Mouse (Mus musculus) myocyte (in vitro differentiated cells): ENCODE results near the gene 2010315B03Rik. TPM values are rescaled to one million over a fixed set of nuclear protein-coding genes. Genes with fewer than 3 reads are reported as not detected.

Source experiments
- H3K27me3 ChIP-seq: one replicate; pipeline ENCODE4 v1.6.1; 2011; ENCODE audit not compliant: control insufficient read depth, insufficient read depth, insufficient read length
- H3K36me3 ChIP-seq: one replicate; pipeline ENCODE4 v1.6.1; 2011; ENCODE audit not compliant: control insufficient read depth, insufficient read depth
- H3K4me2 ChIP-seq: one replicate; pipeline ENCODE4 v1.6.1; 2011; ENCODE audit warnings: low read depth, control low read depth
- H3K4me3 ChIP-seq: one replicate; pipeline ENCODE4 v1.5.1; 2011; ENCODE audit warnings: mild to moderate bottlenecking, control low read depth, moderate library complexity
- H3K79me2 ChIP-seq: one replicate; pipeline ENCODE4 v1.6.1; 2011; ENCODE audit not compliant: control insufficient read depth, insufficient read depth
- H3ac ChIP-seq: one replicate; pipeline ENCODE4 v1.6.1; 2011; ENCODE audit not compliant: control insufficient read depth, insufficient read length
- CEBPB ChIP-seq: IDR thresholded peaks from 2 replicates; pipeline ENCODE4 v1.6.1; 2011; ENCODE audit warnings: mild to moderate bottlenecking, moderate library complexity; ENCODE audit not compliant: poor library complexity, insufficient read depth, severe bottlenecking
- E2F4 ChIP-seq: IDR thresholded peaks from one replicate; pipeline ENCODE4 v1.6.1; 2011; ENCODE audit warnings: mild to moderate bottlenecking, control low read depth, moderate library complexity; ENCODE audit not compliant: insufficient read depth
- MAX ChIP-seq: IDR thresholded peaks from one replicate; pipeline ENCODE4 v1.6.1; 2011; ENCODE audit warnings: low read depth, mild to moderate bottlenecking, control low read depth
- MYOD1 ChIP-seq, 3 experiments: IDR thresholded peaks; one replicate each; pipeline ENCODE4 v1.6.1; 2011; ENCODE audit warnings: control low read depth in 2 of 3, low read depth in 2 of 3, mild to moderate bottlenecking in 2 of 3, moderate library complexity in 1 of 3; ENCODE audit not compliant: insufficient read length in 2 of 3, control insufficient read depth in 1 of 3
- MYOG ChIP-seq, 3 experiments: IDR thresholded peaks; one replicate each; pipeline ENCODE4 v1.6.1; 2011; ENCODE audit warnings: control low read depth in 2 of 3, low read depth in 2 of 3, mild to moderate bottlenecking in 2 of 3; ENCODE audit not compliant: insufficient read length in 2 of 3, control insufficient read depth in 1 of 3, insufficient read depth in 1 of 3
- POLR2A ChIP-seq: IDR thresholded peaks from one replicate; pipeline ENCODE4 v1.6.1; 2011; ENCODE audit warnings: low read depth, mild to moderate bottlenecking, control low read depth, moderate library complexity; ENCODE audit not compliant: insufficient read length
- POLR2AphosphoS2 ChIP-seq: IDR thresholded peaks from one replicate; pipeline ENCODE4 v1.6.1; 2011; ENCODE audit warnings: low read depth, control low read depth; ENCODE audit not compliant: insufficient read length
- REST ChIP-seq: IDR thresholded peaks from one replicate; pipeline ENCODE4 v1.6.1; 2011; ENCODE audit warnings: mild to moderate bottlenecking, control low read depth, moderate library complexity; ENCODE audit not compliant: insufficient read depth, insufficient read length
- SRF ChIP-seq: IDR thresholded peaks from one replicate; pipeline ENCODE4 v1.6.1; 2011; ENCODE audit warnings: low read depth; ENCODE audit not compliant: control insufficient read depth, insufficient read length
- TCF12 ChIP-seq: IDR thresholded peaks from one replicate; pipeline ENCODE4 v1.6.1; 2011; ENCODE audit warnings: mild to moderate bottlenecking, control low read depth; ENCODE audit not compliant: poor library complexity, insufficient read depth, severe bottlenecking
- TCF3 ChIP-seq: IDR thresholded peaks from one replicate; pipeline ENCODE4 v1.6.1; 2011; ENCODE audit warnings: low read depth, control low read depth; ENCODE audit not compliant: insufficient read length
- USF1 ChIP-seq: IDR thresholded peaks from one replicate; pipeline ENCODE4 v1.6.1; 2011; ENCODE audit warnings: low read depth, mild to moderate bottlenecking, control low read depth, moderate library complexity
- polyA plus RNA-seq: library from polyadenylated mRNA; unstranded; fragments of >200 nt; fragmentation: generic; extraction: Trizol; gene quantifications from one replicate; pipeline ENCODE4 v1.2.1, GENCODE M21; 2012; ENCODE audit warnings: missing spikeins

2010315B03Rik gene
- polyA plus RNA-seq = 2.2 TPM

- Histone ChIP-seq H3K79me2 (no peaks in the 10 kb centered on the region), H3K36me3 (no peaks in the 10 kb centered on the region), H3K4me2 (peak within 1 kb of the TSS; percentile 74), H3K4me3 (peak within 1 kb of the TSS; percentile 58), H3K27me3 (no peaks in the 10 kb centered on the region), H3ac (peak within 1 kb of the TSS; percentile 49)
- no peak for TF ChIP-seq MYOD1 (IDR thresholded peaks at IDR 0.05; ENCODE audit: control insufficient read depth in 1 of 3, insufficient read length in 2 of 3, low read depth in 2 of 3)
- TF ChIP-seq MYOG (IDR thresholded peaks at IDR 0.05; ENCODE audit: control insufficient read depth in 1 of 3, insufficient read depth in 1 of 3, insufficient read length in 2 of 3, low read depth in 2 of 3) = peak in 1 of 3 experiments; percentile 3
- TF ChIP-seq REST = no peak
- no peak for TF ChIP-seq TCF12
- TF ChIP-seq SRF = no peak
- no peak for TF ChIP-seq USF1
- TF ChIP-seq E2F4 = no peak
- no peak for TF ChIP-seq CEBPB
- peak; percentile 70 for TF ChIP-seq POLR2AphosphoS2
- no peak for TF ChIP-seq TCF3
- TF ChIP-seq MAX = no peak
- peak; percentile 84 for TF ChIP-seq POLR2A
Observed at GRCm38 (mm10) chr9:124312171-124313142, at the start of gene 2010315B03Rik. Gene 2010315B03Rik (minus strand): TSS chr9:124312696.

- Histone ChIP-seq H3K79me2 (no peaks in the 10 kb centered on the region), H3K4me3 (peak overlapping the region; percentile 58), H3K4me2 (peak overlapping the region; percentile 74), H3ac (peak overlapping the region; percentile 49), H3K36me3 (no peaks in the 10 kb centered on the region), H3K27me3 (no peaks in the 10 kb centered on the region)
- no peak for TF ChIP-seq USF1
Observed at GRCm38 (mm10) chr9:124311502-124311901, 994 bp downstream of the 2010315B03Rik start.

- Histone ChIP-seq H3ac (no peak overlapping the region), H3K4me2 (no peak overlapping the region), H3K27me3 (no peaks in the 10 kb centered on the region), H3K4me3 (no peak overlapping the region), H3K79me2 (no peaks in the 10 kb centered on the region), H3K36me3 (peaks cover 4% of the 10 kb centered on the region)
- TF ChIP-seq E2F4 (no peak), POLR2AphosphoS2 (no peak), POLR2A (no peak), REST (no peak), USF1 (no peak), MYOD1 (IDR thresholded peaks at IDR 0.05; ENCODE audit: control insufficient read depth in 1 of 3, insufficient read length in 2 of 3, low read depth in 2 of 3) (no peak)
Observed at GRCm38 (mm10) chr9:124288329-124288728, 24.2 kb downstream of the 2010315B03Rik start.

GRCm38 (mm10) chr9:124281912-124282686 is 30.4 kb downstream of the 2010315B03Rik start:
- peak overlapping the region; percentile 75 for H3K4me2 ChIP-seq
- no peak overlapping the region for H3ac ChIP-seq
- H3K27me3 ChIP-seq = no peaks in the 10 kb centered on the region
- peak; percentile 42 for TF ChIP-seq POLR2AphosphoS2
- TF ChIP-seq CEBPB = no peak
- TF ChIP-seq MYOG (IDR thresholded peaks at IDR 0.05; ENCODE audit: control insufficient read depth in 1 of 3, insufficient read depth in 1 of 3, insufficient read length in 2 of 3, low read depth in 2 of 3) = peak in 1 of 3 experiments; percentile 12
- TF ChIP-seq POLR2A = peak; percentile 50
- peaks cover 14% of the 10 kb centered on the region for H3K79me2 ChIP-seq
- H3K4me3 ChIP-seq = peak overlapping the region; percentile 41
- no peaks in the 10 kb centered on the region for H3K36me3 ChIP-seq

- Histone ChIP-seq H3ac (no peak overlapping the region), H3K36me3 (no peaks in the 10 kb centered on the region), H3K79me2 (peaks cover 14% of the 10 kb centered on the region), H3K4me3 (peak overlapping the region; percentile 41), H3K4me2 (peak overlapping the region; percentile 70), H3K27me3 (no peaks in the 10 kb centered on the region)
- no peak for TF ChIP-seq MAX
- TF ChIP-seq E2F4 = no peak
- TF ChIP-seq MYOG (IDR thresholded peaks at IDR 0.05; ENCODE audit: control insufficient read depth in 1 of 3, insufficient read depth in 1 of 3, insufficient read length in 2 of 3, low read depth in 2 of 3) = no peak
- TF ChIP-seq MYOD1 (IDR thresholded peaks at IDR 0.05; ENCODE audit: control insufficient read depth in 1 of 3, insufficient read length in 2 of 3, low read depth in 2 of 3) = no peak
- TF ChIP-seq USF1 = no peak
- no peak for TF ChIP-seq POLR2A
- no peak for TF ChIP-seq REST
- no peak for TF ChIP-seq POLR2AphosphoS2
- TF ChIP-seq SRF = no peak
- no peak for TF ChIP-seq TCF3
- no peak for TF ChIP-seq CEBPB
- no peak for TF ChIP-seq TCF12
Observed at GRCm38 (mm10) chr9:124281448-124281791, 31.1 kb downstream of the 2010315B03Rik start.
